Mouse (Mus musculus): ENCODE measurements around the gene Acp7. TPM values are rescaled to one million over a fixed set of nuclear protein-coding genes. Genes with fewer than 3 reads are reported as not detected.

Acp7 gene
- total and polyA plus RNA-seq, 3 experiments: not detected

GRCm38 (mm10) chr7:28561967-28562366, 69.2 kb downstream of the Acp7 start:
- Histone ChIP-seq H3K36me3 (ENCODE audit: control insufficient read depth in 1 of 2, insufficient read depth in 2 of 2, low read length in 2 of 2) (no peaks in the 10 kb centered on the region; a peak in 1 of 4 replicates), H3K9me3 (replicated peaks; ENCODE audit: insufficient read depth, low read length) (no peaks in the 10 kb centered on the region), H3K4me3 (ENCODE audit: control insufficient read depth in 1 of 2, insufficient read depth in 1 of 2, low read depth in 2 of 2, low read length in 2 of 2) (no peak overlapping the region), H3K4me1 (ENCODE audit: control insufficient read depth in 1 of 2, insufficient read depth in 2 of 2, low read length in 2 of 2) (no peaks in the 10 kb centered on the region), H3K27ac (ENCODE audit: control insufficient read depth, low read depth, low read length) (no peak overlapping the region), H3K27me3 (ENCODE audit: control insufficient read depth in 1 of 2, insufficient read depth in 2 of 2, low read length in 2 of 2) (no peaks in the 10 kb centered on the region), H3K79me2 (ENCODE audit: control insufficient read depth, insufficient read depth, low read length, poor library complexity) (no peaks in the 10 kb centered on the region), H3K9ac (ENCODE audit: control insufficient read depth, low read depth, low read length, poor library complexity, severe bottlenecking) (no peak overlapping the region)
- DNase-seq (ENCODE audit: low read depth, low spot score): no peak
- TF ChIP-seq ETS1 (IDR thresholded peaks at IDR 0.05; ENCODE audit: low read depth, low read length) (no peak), E2F4 (IDR thresholded peaks at IDR 0.05; ENCODE audit: borderline replicate concordance, low read depth, low read length) (no peak), JUND (IDR thresholded peaks at IDR 0.05; ENCODE audit: low read depth, low read length) (no peak), ZKSCAN1 (IDR thresholded peaks at IDR 0.05; ENCODE audit: low read depth, low read length) (no peak), HCFC1 (IDR thresholded peaks at IDR 0.05; ENCODE audit: low read depth, low read length) (no peak), USF2 (IDR thresholded peaks at IDR 0.05; ENCODE audit: borderline replicate concordance in 1 of 2, insufficient read depth in 1 of 2, low read depth in 1 of 2, low read length in 2 of 2) (no peak), POLR2A (IDR thresholded peaks at IDR 0.05; ENCODE audit: control insufficient read depth in 1 of 2, insufficient read depth in 1 of 2, low read depth in 1 of 2, low read length in 2 of 2, poor library complexity in 1 of 2) (no peak), ELF1 (IDR thresholded peaks at IDR 0.05; ENCODE audit: low read depth, low read length) (no peak), USF1 (IDR thresholded peaks at IDR 0.05; ENCODE audit: low read depth, low read length) (no peak), BHLHE40 (IDR thresholded peaks at IDR 0.05; ENCODE audit: borderline replicate concordance, low read depth, low read length) (no peak), RCOR1 (IDR thresholded peaks at IDR 0.05; ENCODE audit: low read depth, low read length) (no peak), UBTF (IDR thresholded peaks at IDR 0.05; ENCODE audit: borderline replicate concordance, insufficient read depth, low read depth, low read length) (no peak), NRF1 (IDR thresholded peaks at IDR 0.05; ENCODE audit: insufficient read depth, low read depth, low read length, poor library complexity, severe bottlenecking) (no peak), MAFK (IDR thresholded peaks at IDR 0.05; ENCODE audit: borderline replicate concordance, low read depth, low read length) (no peak), NELFE (IDR thresholded peaks at IDR 0.05; ENCODE audit: low read depth, low read length) (no peak), TBP (IDR thresholded peaks at IDR 0.05; ENCODE audit: low read depth, low read length) (no peak), POLR2AphosphoS5 (IDR thresholded peaks at IDR 0.05; ENCODE audit: borderline replicate concordance, low read depth, low read length) (no peak), SMC3 (IDR thresholded peaks at IDR 0.05; ENCODE audit: low read depth, low read length) (no peak), CHD1 (IDR thresholded peaks at IDR 0.05; ENCODE audit: low read depth, low read length) (no peak), ZNF384 (IDR thresholded peaks at IDR 0.05; ENCODE audit: low read depth, low read length) (no peak)

GRCm38 (mm10) chr7:28560856-28561255, 70.3 kb downstream of the Acp7 start:
- Histone ChIP-seq H3K9ac (ENCODE audit: control insufficient read depth, low read depth, low read length, poor library complexity, severe bottlenecking) (no peak overlapping the region), H3K36me3 (ENCODE audit: control insufficient read depth in 1 of 2, insufficient read depth in 2 of 2, low read length in 2 of 2) (no peaks in the 10 kb centered on the region), H3K4me1 (ENCODE audit: control insufficient read depth in 1 of 2, insufficient read depth in 2 of 2, low read length in 2 of 2) (no peaks in the 10 kb centered on the region), H3K4me3 (ENCODE audit: control insufficient read depth in 1 of 2, insufficient read depth in 1 of 2, low read depth in 2 of 2, low read length in 2 of 2) (no peak overlapping the region), H3K27me3 (ENCODE audit: control insufficient read depth in 1 of 2, insufficient read depth in 2 of 2, low read length in 2 of 2) (no peaks in the 10 kb centered on the region), H3K9me3 (replicated peaks; ENCODE audit: insufficient read depth, low read length) (no peaks in the 10 kb centered on the region), H3K27ac (ENCODE audit: control insufficient read depth, low read depth, low read length) (no peak overlapping the region), H3K79me2 (ENCODE audit: control insufficient read depth, insufficient read depth, low read length, poor library complexity) (no peaks in the 10 kb centered on the region)
- DNase-seq (ENCODE audit: low read depth, low spot score): no peak
- TF ChIP-seq MAFK (IDR thresholded peaks at IDR 0.05; ENCODE audit: borderline replicate concordance, low read depth, low read length) (no peak), ZMIZ1 (IDR thresholded peaks at IDR 0.05; ENCODE audit: low read depth, low read length) (no peak), MYB (IDR thresholded peaks at IDR 0.05; ENCODE audit: low read depth, low read length) (no peak), POLR2A (IDR thresholded peaks at IDR 0.05; ENCODE audit: control insufficient read depth in 1 of 2, insufficient read depth in 1 of 2, low read depth in 1 of 2, low read length in 2 of 2, poor library complexity in 1 of 2) (no peak), MEF2A (IDR thresholded peaks at IDR 0.05; ENCODE audit: extremely low read depth, insufficient replicate concordance, low read depth, low read length, poor library complexity, severe bottlenecking) (no peak), RAD21 (IDR thresholded peaks at IDR 0.05; ENCODE audit: low read depth, low read length) (no peak), GABPA (IDR thresholded peaks at IDR 0.05; ENCODE audit: low read depth, low read length) (no peak), MYC (IDR thresholded peaks at IDR 0.05; ENCODE audit: low read depth, low read length) (no peak), ZNF384 (IDR thresholded peaks at IDR 0.05; ENCODE audit: low read depth, low read length) (no peak), POLR2AphosphoS5 (IDR thresholded peaks at IDR 0.05; ENCODE audit: borderline replicate concordance, low read depth, low read length) (no peak), USF2 (IDR thresholded peaks at IDR 0.05; ENCODE audit: borderline replicate concordance in 1 of 2, insufficient read depth in 1 of 2, low read depth in 1 of 2, low read length in 2 of 2) (no peak), ZKSCAN1 (IDR thresholded peaks at IDR 0.05; ENCODE audit: low read depth, low read length) (no peak), NELFE (IDR thresholded peaks at IDR 0.05; ENCODE audit: low read depth, low read length) (no peak)
